Mouse (Mus musculus) MEL-GATA-1-ER (cell line): Measurements from ENCODE around the gene Hist1h2bf.

Experiments
- DNase-seq: peaks from one replicate; pipeline ENCODE4 v3.0.0-alpha.2; 2012; ENCODE audit warnings: low read depth; ENCODE audit errors: extremely low read depth

Gene Hist1h2bf

DNA sequence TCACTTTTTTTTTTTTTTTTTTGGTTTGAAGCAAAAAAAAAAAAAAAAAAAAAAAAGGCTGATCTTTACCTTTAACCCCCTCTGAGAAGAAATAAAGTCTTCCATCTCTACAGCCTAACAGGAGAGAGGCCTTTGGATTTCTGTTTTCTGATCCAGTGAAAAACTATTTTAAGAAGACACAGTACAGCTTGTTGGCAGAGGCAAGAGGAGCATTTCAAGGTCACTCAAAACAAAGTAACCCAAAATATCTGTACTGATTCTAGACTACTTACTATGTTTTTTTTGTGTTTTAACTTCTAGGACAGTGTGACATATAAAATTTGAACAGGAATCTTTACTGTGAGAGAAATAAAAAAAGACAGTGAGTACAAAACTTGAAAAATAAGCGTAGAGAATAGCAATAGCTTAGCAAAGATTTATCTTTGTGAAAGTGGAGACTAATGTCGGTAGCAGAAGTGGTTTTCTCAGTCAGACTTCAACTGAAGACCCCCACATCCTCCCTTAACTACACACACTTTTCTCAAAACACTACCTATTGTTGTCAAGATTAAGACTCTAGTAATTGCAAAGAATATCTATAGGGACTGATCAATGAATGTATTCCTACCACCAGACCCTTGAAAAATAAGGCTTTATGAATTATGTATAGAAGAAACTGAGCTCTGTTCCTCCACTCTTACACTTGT, 44.4 kb downstream of the Hist1h2bf start:
- DNase-seq = no peak

DNA sequence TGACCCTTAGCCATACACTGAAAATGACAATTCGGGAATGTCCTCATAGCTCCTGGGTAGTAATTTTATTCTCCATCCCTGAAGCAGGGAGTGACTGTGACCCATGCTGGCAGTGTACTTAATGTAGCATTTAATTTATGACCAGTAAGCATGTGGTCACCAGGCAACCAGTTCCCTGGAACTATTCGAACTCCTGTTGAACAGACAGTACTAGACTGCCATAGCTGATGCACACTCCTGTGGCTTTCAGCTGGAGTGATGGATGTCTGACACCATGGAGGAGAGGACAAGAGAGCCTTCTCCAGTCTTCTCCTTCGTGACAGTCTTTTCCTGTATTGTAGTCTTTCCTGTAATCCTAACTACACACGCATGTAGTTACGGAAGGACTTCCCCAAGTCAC, 45.0 kb downstream of the Hist1h2bf start:
- no peak for DNase-seq

DNA sequence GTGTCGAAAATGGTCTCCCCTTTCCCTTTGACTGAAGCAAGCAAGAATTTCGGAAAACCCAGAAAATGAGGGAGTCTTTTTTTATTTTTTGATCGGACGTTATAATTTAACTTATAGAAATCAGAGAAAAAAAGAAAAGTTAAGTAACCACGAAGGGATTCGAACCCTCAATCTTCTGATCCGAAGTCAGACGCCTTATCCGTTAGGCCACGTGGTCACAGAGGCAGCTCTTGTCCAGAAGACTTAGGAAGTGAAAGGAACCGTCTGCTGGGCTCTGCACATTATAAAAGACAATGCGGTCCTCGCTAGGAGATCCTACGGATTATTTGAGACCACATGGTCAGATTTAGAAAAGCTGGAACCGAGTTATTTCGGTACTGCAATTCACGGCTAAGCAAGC, 47.7 kb downstream of the Hist1h2bf start:
- DNase-seq = no peak

DNA sequence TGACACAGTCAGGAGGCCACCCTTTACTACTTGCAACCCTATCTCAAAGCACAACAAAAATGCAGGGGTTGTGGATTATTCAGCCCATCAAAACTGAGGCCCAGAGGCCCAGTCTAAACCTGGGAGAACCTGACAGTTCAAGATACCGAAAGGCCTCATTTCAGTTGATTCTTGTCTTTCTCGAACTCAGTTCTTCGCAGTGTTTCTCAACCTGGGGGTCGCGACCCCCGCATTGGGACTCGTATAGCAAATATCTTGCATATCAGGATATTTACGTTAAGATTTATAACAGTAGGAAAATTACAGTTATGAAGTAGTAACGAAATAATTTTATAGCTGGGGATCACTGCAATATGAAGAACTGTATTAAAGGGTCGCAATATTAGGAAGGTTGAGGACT, 48.1 kb downstream of the Hist1h2bf start:
- DNase-seq = no peak

GRCm38 (mm10) chr13:23524654-23525053, 49.3 kb downstream of the Hist1h2bf start:
- peak; percentile 83 for DNase-seq

DNA sequence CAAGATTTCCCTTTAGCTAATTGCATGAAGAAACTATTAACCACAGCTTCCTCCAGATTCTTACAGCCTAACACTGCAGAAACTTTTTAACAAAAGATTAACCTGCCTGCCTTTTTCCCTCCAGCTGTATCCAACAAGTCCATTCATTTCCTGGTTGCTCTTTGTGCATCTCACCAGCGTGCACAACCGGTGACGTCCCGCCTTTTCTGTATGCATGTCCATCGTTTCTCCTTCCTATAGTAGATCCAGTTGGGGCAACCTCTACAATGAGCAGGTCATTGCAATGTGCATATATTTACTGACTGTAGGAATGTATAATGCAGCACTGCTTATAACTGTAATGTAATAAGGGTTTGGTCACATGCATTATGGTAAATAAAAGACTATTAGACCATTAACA, 50.0 kb downstream of the Hist1h2bf start:
- no peak for DNase-seq
